Mouse (Mus musculus): ENCODE results near the gene Pisd.
"Not testable (repeated sequence)": the region's sequence is repeated elsewhere in the genome, so short reads cannot be mapped to it uniquely, and the experiment has no call there.

Pisd gene

DNA sequence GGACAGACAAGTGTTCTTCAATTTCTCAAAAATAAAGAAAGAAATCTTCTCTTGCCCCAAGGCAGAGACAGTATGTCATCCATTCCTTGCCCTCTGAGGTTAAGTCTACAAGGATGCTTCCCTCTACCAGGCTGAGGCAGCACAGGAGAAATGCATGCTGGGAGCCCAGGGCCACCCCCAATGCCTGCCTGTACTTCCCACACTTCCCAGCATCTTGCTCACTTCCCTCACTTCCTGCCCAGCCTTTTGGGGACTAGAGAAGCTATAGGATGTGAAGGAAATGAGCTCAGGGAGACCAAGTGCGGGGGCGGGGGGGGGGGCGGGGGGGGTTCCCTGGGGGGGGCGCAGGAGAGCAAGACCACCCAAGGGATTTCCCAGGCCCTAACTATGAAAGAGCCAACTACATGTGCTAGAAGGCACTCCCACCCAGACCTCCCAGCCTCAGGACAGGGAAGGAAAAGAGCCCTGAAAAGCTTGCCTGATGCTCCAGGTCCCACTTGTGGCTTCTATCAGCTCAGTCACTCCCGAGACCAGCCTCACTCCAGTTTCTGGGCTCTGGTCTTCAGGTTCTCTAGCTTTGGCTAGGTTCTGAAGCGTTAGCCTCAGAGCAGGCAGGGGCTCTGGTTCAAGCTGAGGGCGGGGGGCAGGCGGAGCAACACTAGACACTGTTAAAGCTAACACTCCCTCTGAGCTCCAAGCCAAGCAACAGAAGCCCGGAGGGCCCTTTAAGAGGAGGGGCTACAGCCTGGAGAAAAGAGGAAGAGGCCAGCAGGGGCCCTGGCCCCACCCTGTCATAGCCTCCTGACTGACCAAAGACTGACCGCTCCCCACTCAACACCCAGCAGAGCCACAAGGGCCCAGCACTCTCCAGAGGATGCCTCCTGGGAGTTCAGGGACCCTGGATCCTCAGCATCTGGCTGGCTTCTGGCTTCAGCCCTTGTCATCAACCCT, 39.5 kb downstream of the Pisd start:
- DNase-seq (ENCODE audit: low spot score), result no peak

DNA sequence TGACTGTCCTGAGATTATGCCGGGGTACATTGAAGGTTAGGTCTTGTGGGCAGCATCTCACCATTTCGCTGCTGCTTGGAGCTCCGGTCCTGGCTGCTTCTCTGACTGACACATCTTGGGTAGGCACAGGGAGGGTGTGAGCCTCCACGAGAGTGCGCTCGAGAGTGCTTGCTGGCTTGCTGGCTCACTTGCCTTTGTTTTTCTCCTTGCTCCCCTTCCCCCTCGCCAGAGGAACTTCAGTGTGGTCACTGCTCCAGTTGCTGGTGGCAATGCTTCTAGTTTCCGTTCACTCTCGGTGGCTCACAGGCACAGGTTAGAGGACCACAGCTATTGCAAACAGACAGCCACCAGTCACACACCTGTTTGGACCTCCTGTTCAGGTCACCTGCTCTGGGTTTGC, 43.3 kb downstream of the Pisd start:
- DNase-seq (ENCODE audit: low spot score), result peak; percentile 69

DNA sequence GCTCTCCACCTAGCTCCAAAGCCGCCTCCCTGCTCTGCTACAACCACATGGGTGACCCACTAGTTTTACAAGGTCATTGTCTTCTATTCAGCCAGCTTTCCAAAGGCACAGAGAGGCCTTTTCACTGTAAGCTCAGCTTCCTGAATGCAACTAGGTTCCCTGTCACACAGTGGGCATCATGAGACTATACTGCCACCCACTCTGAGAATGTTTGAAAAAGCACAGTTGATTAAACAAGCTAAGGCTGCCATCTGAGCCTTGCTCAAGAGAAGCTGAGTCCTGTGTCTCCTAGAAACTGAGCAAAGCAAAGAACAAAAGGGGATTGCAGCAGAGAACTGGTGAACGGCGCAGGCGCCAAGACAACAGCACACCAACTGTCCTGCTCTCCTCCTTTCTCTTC, 44.1 kb downstream of the Pisd start:
- DNase-seq (ENCODE audit: low spot score), result peak; percentile 62

DNA sequence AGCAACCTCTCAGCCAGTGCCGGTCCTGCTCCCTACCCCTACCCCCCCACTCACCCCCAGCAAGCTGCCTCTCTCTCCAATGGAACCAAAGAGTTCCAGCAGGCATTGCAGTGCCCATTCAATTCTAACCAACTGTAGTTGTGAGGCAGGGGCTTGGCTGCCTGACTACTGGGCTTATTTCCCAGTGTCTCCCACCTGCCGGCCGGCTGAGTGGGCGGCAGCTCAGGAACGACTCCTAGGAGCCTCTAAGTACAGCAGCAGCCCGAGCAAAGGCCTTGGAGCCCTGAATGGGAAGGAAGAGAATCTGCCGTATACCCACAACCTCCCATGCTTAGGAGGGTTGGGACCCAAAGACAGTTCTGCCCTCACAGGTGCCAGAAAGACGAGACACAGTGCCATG, 44.6 kb downstream of the Pisd start:
- not testable (repeated sequence) for DNase-seq (ENCODE audit: low spot score)

DNA sequence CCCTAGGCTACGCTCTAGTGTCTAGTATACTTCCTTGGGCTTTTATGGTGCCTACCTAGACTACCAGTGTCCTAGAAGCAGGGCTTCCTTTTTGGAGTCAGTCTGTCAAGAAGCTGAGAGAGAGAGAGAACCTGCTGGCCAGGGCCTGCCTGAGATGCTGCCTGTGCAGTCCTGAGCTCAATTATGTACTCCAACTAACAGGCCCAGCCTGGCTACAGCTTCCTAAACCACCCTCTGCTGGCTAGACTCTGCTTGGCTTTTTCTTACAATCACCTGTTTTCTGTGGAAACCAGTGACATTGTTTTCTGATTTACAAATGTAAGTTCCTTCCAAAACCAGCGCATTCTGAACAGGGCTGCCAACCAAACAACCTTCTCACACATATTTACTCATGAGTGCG, 45.3 kb downstream of the Pisd start:
- DNase-seq (ENCODE audit: low spot score), result no peak

DNA sequence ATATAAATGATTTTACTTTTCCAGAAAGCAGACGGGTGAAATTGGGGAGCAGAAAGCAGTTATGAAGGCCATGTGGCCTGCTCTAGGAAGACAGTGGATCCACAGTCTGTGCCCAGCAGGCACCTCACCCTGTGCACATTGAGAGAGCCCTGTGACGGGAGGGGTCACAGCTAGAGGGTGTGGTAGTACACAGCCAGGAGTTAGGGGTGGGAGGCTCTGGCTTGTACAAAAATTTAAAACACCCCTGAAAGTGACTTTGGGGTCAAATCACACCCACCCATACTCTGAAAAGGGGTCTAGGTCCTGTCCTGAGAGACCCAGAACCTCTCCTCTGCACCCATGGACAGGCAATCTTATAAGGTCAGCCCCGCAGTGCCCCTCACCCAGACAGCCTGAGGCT, 48.7 kb downstream of the Pisd start:
- not testable (repeated sequence) for DNase-seq (ENCODE audit: low spot score)

DNA sequence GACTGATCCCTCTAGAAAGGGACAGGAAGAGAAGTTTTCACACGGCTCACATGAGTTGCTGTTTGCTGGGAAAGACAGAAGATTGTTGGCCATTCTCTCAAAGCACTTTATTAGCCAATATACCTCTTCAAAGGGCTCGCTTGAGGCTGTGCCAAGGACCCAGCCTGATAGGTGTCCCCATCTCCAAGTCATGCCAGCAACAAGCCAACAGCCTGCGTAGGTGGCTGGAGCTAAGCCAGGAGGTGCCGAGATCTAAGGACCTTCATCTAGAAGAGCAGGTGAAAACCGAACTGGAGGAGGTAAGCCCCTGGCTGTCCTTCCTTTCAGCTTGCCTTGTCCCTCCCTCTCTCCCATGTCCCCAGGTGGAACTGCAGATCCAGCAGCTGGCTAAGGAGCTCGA, 49.7 kb downstream of the Pisd start:
- no peak for DNase-seq (ENCODE audit: low spot score)

DNA sequence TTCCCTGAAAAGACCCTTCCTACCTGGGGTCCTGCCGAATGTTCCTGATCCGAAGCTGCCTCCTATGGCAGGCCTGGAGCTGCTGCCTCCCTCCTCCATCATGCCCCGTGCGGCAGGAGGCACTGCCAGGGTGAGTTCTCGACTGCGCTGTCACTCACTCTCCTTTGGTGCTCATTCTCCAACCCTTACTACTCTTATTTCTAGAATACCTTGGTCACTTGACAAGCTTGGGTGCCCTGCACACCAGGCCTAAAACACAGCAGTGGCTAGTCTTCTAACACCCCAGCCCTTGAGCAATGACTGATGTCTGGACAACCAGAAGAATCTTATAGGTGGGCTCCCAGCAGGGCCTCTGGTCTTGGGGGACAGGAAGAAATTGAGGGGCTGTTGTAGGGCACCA, 51.6 kb downstream of the Pisd start:
- not testable (repeated sequence) for DNase-seq (ENCODE audit: low spot score)

DNA sequence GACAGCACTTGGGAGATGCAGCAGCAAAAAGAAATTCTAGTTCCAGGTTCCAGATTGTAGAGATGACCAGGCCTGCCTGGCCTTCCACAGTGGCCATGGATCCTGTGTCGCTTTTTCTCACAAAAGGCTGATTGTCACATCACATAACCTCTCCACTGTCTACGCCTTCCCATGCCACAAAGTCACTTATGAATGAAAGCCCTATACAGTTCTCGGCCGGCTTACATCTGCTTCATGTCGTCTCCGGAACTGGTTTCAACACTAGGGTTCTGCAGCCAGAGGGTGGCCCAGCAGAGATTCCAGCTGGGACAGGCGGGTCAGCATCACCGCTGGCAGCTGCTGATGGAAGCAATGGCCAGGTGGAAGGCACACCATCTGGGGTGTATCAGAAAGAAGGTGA, 56.6 kb downstream of the Pisd start:
- DNase-seq (ENCODE audit: low spot score), result no peak

DNA sequence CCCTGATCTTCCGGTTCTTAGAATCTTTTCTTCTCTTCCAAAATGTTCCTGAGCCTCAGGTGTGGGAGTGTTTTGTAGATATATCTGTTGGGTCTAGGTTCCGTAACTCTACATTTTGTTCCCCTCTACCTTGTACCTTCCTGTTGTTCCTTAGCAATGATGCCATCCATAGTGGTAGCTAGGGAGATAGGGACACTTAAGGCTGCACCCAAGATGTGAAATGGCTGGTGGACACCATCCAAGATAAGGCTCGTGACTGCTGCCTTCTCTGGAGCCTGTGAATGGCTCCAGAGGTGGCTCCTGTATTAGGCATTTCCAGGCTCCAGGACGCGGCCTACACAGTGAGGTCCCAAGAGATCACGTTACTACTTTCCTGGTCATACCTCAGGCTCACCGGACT, 57.1 kb downstream of the Pisd start:
- no peak for DNase-seq (ENCODE audit: low spot score)

DNA sequence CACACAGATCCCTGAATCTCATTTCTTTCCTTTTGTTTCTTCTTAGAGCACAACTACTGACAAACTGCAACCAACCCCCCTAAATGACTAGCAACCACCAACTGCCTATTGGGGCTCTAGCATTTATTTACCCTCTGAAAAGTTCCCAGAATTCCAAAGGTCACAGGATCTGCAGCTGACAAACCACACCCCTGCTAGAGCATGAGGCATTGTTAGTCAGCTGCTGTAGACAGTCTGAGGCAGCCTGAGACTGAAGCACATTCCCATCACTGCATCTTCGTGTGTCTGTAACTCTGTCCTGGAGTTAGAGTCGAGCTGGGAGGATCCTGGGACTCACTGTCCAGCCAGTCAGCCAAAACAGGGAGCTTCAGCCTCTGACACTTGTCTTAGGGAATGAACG, 60.0 kb downstream of the Pisd start:
- not testable (repeated sequence) for DNase-seq (ENCODE audit: low spot score)

DNA sequence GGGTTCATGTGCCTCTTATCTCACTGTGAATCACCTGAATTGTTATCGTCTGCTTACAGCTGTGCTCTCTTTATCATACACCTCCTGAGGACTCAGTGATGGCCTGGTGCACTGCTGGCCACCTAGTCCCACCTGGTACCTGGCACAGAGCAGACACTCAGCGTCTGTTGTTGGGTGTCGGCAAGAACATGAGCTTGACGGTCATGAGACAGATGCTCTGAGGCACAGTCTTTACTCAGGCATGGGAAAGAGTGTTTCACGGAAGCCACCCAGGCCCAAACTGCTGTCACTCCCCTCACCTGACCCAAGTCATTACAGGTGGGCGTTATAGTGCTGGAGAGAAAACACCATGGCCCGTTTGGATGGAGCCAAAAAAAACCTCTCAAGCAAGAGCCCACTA, 61.5 kb downstream of the Pisd start:
- DNase-seq (ENCODE audit: low spot score), result no peak

DNA sequence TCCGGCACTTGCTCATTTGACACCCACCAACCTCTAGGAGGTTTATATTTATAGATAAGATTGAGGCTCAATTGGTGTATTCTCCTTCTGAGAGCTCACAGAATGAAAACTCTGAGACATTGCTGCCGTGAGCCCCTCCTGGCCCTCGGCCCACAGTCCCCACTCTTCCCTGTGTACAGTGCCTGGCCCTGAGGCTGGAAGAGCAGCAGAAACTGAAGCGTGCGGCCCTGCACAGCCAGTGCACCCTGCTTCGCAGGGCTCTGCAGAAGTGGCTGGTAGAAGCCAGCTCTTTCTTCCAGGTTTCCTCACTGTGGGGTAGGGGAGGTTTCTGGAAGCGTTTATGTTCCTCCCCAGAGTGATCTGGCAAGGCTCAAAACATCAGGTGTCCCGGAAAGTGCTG, 62.7 kb downstream of the Pisd start:
- DNase-seq (ENCODE audit: low spot score), result not testable (repeated sequence)

DNA sequence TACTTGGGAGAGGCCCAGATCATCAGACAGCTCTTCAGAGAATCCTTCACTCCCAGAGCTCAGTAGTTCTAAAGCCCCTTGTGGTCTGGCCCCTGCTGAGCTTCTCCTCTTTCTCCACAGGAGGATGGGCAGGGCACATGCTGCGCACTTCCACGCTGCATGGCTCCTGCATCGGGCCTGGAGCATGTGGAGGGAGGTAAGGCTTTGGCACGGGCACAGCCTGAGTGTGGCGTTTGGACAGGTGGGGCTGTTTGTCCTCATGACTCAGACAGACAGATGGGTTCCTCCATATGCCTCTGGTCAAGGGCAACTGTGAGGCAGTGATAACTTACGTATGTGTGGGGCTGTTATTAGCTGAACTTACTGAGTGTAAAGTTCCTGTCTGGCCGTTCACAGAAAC, 63.2 kb downstream of the Pisd start:
- no peak for DNase-seq (ENCODE audit: low spot score)

DNA sequence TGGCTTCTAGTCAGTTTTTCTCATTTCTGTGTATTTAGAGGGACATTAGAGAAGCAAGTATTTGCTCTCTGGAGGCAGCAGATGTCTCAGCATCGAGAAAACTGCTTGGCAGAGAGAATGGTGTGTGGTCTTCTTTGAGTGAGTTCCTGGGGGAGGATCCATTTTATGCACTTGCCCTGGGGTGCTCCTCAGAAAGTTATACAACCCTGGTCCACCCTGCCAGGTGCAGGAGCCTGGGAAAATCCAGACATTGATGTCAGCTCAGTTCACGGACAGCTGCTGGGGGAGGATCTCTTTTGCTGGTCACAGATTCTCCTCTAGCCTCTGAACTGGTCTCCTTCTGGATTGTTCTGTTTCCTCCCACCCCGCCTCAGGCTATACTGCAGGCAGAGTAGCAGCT, 64.1 kb downstream of the Pisd start:
- DNase-seq (ENCODE audit: low spot score), result no peak

DNA sequence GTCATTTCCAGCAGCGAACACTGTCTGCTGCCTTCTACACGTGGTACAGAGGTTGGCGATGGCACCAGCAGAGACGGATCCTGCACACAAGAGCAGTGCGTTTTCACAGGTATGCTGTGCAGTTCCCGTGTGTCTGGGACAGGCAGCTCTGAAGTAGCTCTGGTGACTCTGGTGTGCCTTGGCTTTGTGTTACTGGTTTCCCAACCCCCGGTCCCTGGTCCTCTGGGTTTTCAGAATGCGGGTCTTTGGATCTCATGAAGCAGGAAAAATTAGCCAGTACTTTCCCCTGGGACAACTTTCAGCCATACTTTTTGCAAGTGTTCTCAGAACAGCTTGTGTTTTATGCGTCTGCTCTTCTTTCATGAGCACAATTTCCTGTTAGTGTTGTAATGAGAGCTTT, 65.0 kb downstream of the Pisd start:
- no peak for DNase-seq (ENCODE audit: low spot score)

DNA sequence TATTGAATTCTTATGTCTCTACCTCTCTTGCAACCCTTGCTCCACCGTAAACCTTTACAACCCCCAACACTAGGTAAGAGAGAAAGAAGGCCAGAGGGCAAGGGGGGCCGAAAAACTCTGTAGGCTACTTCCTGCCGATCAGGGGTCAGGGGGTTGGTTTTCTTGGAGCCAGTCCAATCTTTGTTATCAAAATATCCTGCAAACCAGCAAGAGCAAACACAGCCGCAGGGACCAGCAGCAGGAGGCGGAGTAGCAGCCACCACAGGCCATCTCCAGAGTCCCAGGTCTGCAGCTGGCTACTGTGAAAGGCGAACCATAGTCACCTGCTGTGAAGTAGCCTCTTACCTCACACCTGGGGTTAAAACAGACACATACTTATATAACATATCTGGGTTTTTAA, 66.5 kb downstream of the Pisd start:
- no peak for DNase-seq (ENCODE audit: low spot score)

DNA sequence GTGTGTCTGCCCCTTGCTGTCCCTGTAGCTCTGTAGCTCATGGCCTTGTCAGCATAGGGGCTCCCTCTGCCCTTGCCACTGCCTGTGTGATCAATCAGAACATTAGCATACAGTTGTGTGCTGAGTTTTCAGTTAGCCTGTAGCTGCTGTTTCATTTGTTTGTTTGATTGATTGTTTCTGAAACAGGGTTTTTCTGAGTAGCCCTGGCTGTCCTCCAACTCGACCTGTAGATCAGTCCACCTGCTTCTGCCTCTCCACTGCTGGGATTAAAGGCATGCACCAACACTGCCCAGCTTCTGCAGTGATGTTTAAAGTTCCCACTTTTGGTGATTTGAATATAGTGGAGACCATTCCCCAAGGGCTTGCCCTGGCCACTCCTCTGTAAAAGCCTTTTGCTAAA, 67.7 kb downstream of the Pisd start:
- no peak for DNase-seq (ENCODE audit: low spot score)

DNA sequence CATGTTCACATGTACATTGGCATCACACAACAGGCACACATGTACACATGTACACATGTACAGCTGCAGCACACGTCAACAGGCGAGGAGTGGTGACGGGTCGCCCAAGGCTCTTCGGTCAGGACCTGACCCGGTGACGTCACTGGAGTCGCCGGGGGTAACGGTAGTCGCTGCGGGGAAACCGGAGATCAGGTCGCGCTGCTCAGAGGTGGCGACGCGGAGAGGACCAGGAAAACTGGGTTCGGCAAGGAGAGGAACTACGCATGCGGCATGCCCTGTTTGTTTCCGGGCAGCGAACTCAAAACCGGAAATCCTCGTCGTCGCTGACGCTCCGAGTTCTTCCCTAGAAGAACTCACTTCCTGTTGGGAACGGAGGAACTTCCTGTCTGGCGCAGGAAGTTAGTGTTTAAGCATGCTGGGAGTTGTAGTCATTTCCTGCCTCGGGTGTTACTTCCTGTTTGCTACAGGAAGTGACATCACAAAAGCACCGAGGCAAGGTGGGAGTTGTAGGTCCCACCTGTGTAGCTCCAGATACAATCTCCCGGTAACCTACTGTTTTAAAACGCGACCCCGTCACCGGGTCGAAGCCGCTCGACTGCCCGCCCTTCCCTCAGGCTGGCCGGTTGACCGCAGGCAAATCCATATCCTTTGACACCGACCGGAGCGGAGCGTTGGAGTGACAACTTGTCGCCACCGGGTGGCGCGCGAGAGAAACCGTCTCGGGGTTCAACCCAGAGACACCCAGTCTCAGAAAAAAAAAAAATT, 71.6 kb downstream of the Pisd start:
- DNase-seq (ENCODE audit: low spot score), result peak; percentile 92

DNA sequence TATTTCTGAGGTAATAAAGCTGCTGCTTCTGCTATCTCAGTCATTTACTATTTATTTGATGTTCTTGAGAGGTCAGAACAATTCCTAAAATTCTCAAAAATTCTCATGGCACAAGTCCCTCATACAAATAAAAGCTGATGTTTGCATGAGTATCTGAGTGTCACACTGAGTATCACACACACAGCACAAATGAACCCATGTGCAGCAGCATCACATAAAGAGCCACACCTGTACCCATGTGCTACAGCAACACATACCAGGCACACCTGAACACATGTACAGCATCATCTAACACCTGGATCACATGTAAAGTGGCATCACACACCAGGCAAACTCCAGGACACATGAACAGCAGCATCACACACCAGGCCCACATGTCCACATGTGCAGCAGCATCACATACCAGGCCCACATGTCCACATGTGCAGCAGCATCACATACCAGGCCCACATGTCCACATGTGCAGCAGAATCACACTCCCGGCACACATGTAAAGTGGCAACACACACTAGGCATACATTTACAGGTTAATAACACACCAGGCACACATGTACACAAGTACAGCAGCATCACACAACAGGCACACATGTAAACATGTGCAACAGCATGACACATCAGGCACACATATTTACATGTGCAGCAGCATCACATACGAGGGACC, 72.3 kb downstream of the Pisd start:
- no peak for DNase-seq (ENCODE audit: low spot score)

DNA sequence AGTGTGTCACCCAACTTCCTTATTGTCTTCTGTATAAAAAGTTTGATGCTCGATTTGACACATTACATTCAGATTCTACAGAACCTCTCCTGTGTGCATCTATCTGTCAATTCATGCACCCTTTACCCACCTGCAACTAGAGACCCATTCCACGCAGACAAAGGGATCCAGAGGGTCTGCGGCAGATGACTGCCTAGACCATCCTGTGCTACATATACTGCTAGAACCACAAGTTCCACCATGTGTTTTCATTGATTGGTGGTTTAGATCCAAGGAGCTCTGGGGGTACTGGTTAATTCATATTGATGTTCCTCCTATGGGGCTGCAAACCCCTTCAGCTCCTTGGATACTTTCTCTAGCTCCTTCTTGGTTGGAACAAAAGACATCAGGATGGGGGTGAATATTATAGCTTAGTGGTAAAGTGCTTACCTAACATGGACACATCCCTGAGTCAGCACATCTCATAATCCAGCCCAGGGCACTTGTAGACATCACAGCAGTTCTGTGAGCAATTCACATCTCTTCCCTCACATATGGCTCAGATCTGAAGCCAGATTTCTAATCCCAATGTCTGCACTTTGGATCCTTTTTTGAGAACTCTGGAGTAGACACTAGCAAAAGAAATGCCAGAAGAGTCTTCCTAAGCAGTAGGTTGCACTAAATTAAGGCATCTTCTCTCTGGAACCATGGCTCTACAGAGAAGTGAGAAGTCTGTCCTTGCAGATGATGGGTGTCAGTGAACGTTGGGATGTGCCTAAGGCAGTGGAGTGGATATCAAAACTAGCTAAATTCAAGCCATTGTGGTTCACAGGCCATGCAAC, 73.0 kb downstream of the Pisd start:
- no peak for DNase-seq (ENCODE audit: low spot score)

DNA sequence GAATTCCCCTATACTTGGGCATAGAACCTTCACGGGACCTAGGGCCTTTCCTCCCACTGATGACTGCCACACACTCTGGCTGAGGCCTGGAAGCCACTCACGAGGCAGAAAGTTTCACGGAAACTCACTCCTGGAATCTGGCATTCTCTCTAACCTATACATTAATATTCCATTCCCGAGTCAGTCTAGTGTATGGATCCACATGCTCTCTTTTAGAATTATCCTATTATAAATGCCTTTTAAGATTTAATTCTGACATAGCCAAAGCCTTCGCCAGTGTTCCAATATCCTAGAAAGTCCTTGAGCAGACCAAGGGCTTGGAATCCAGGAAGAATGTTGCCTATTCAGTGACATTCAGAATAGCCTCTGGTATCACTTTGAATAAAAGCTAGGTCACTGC, 74.0 kb downstream of the Pisd start:
- no peak for DNase-seq (ENCODE audit: low spot score)
